Mouse (Mus musculus): ENCODE measurements at regions not wholly inside any gene's neighbourhood (a gene's known extent, or its start where the extent isn't known, plus 50 kb on each side); places are given as distances from the start of the nearest gene placed in this dataset.
"Not testable (repeated sequence)": the region's sequence is repeated elsewhere in the genome, so short reads cannot be mapped to it uniquely, and the experiment has no call there.

DNA sequence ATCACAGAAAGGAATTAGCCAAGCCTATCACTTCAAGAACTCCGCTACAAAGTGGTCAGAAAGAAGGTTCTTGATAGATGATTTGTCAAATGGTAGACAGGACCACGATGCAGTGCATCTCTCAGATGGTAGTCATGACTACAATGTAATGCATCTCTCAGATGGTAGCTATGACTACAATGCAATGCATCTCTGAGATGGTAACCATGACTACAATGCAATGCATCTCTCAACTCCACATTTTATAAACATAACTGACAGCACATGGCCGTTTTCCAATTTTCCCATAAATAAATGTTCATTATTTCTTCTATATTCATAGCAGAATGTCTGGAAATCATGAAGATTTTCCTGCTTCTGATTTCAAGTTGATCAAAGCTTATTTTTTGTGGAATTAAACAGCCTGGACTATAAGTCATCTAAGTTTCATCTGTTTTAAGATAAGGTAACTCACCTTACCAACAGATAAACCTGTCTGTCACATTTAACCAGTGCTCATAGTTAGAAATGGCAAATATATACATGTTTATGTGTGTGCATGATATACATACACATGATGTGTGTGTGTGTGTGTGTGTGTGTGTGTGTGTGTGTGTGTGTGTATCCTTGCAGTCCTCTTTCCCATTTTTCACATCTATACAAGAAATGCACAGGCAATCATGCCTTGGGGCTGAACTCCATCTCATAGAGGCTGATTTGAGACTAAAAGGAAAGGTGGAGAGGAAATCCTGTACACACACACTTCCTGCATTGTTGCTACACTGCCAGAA is 122.4 kb downstream of the Phf3 start:
- no peak for DNase-seq (ENCODE audit: low read depth, low spot score)

DNA sequence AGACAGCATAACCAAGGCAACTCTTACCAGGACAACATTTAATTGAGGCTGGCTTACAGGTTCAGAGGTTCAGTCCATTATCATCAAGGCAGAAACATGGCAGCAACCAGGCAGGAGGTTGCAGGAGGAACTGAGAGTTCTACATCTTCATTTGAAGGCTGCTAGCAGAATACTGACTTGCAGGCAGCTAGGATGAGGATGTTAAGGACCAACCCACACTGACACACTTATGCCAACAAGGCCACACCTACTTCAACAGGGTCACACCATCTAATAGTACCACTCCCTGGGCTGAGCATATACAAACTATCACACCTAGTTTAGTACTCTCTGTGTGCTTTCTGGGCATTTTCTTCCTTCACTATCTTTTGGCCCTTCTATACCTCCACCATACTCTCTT is 131.8 kb downstream of the Phf3 start:
- no peak for DNase-seq (ENCODE audit: low read depth, low spot score)

DNA sequence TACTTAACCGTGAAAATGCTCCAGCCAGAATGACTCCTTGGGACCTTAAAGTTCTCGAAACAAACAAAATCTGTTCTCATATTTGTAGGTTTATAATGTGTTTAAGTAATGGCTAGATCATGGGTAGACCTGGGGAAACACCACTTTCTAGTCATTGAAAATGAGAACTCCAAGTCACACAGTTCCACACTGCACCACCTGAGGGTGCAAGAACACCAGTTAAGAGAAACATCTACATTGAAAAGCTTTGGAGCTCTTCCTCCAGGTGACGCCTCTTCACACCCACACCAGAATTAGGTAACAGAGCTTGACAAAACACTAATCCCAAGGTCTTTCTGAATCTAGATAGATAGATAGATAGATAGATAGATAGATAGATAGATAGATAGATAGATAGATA is 132.9 kb downstream of the Phf3 start:
- no peak for DNase-seq (ENCODE audit: low read depth, low spot score)

DNA sequence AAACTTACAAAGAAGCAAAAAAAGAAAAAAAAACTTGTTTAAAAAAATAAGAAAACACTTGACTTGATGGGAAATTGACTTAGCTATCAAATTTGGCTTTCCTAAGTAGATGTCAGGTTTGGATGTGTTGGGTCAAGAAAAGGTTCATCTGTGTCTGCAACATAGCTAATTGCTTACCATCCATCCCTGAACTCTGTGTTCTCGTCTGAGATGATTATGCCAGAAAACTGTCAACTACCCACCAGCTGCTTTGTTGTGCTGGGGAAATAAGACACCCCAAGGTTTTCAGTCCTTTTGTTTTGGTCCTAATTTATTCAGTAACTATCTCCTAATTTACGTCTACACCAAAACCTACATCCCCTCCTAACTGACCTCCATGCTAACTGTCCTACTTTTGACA is 152.2 kb downstream of the Phf3 start:
- DNase-seq (ENCODE audit: low read depth, low spot score): no peak

DNA sequence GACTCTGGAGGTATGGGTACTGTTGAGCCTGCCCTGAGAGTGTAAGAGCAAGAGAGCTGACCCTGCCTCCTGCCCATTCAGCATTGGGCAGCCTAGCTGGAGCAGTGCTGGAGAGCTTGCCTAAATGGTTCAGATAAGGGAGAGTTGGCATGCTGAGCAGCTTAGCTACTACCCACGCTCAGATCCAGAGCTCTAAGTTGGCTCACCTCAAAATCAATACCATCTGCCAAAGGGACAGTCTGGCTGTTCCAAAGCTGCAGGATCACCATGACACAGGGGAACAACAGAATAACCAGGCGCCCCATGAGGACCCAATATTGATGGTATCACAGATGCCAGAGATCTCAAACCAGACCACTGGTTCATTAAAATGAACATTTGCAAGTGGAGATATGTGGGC is 152.9 kb downstream of the Phf3 start:
- no peak for DNase-seq (ENCODE audit: low read depth, low spot score)

DNA sequence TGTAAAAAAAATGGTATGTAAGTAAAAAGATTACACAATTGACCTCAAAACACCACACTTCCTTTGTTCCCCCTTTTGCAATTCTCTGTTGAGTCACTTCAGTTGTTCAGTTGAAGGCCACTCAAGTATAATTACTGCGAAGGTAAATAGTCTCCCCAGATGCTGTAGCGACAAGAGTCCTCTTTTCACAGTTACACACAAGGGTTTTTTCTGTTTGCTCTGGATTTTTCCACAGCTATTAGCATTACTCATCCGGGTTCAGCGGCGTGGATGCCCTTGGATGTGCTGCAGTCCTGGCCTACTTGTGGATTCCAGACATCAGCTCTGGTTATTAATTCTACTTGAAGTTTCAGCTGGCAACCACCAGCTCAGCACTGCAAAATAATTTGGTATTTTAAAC is 155.1 kb downstream of the Phf3 start:
- DNase-seq (ENCODE audit: low read depth, low spot score): no peak

DNA sequence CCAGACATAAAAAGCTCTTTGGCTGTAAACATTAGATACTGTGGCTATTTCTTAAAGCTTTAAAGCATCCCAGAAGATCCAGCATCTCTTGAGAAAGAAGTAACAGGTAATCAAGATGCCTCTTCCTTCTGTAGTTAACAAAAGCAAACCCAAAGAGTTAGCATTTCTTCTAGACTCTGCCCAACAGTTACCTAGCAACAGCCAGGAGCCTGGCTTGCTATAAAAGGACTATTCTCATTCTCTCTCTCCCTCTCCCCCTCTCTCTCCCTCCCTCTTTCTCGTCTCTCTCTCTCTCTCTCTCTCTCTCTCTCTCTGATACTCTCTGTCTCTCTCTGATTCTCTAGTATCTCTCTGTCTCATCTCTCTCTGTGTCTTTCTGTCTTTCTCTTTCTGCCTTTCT is 157.4 kb downstream of the Phf3 start:
- DNase-seq (ENCODE audit: low read depth, low spot score): no peak

DNA sequence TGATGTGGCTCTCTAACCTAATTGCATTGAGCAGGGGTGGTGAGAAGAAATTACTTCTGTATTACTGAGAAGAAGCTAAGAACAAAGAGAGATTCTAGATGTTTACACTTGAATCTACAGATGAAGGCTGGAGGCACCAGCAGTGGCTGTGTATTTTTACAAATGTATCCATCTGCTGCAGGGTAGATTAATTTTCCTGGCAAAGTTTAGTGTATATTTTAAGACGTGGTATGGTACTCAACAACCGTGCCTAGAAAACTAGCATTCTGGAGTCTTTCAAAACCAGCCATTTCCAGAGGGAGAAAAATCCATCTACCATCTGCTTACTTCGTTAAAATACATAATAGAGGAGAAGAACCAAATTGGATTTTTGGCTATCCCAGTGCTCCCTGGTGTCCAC is 172.6 kb downstream of the Phf3 start:
- DNase-seq (ENCODE audit: low read depth, low spot score): no peak

DNA sequence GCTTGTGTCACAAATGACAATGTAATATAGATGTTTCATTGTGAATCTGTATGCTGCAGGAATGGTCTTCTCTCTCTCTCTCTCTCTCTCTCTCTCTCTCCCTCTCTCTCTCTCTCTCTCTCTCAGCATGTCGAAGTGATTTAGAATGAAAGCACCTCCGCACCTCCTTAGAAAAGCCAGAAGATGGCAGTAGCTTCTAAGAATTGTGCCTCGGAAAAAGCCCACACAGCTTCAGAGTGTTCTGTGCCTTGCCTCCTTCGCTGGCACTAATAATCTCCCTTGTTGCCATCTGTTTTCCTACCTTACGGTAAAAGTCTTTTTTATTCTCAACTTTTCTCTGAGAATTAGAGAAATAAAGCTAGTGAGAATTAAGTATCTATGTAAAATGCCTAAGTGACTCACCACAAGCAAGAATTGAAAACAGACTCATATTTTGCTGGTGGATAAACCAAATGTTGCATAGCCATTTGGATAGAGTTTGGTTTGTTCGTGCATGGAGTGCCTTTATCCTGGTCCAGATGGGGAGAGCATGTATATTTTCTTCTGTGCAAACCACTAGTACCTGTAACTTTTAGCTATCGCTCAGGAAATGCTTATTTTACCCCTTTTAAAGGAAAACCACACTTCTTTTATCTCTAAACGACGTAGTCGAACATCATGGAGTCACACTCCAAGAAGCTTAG is 173.2 kb downstream of the Phf3 start:
- peak; percentile 9 for DNase-seq (ENCODE audit: low read depth, low spot score)

DNA sequence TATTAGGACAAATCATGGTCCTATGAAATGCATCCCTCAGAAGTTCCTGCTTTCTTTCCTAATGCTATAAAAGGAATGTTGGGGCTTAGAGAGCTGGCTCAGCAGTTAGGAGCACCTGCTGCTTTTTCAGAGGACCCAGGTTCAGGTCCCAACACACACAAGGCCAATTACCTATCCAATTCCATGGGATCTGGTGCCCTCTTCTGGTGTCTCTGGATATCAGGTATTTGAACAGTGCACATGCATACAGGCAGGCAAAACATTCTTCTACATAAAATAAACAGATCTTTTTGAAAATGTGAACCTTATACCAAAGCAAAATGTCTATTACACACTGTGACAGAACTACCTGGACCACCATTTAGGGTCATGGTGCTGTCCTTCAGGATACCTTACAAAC is 177.4 kb downstream of the Phf3 start:
- no peak for DNase-seq (ENCODE audit: low read depth, low spot score)

DNA sequence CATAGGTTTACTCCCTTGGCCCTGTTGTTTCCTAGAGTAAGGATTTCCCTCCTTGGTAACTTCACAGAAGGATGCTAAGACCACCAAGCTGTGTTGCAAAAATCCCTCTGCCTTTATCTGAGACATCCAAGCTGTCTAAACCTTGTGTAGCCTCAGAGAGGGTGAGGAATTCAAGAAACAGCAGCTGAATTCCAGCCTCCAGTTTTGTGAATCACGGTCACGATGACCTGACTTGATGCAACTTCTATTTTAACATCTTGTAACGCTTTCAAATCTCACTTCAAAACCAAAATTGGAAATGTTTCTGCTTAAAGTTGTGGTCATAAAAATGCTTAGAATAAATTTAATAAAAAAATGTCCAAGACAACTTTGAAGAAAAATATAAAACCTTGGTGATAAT is 188.4 kb downstream of the Phf3 start:
- no peak for DNase-seq (ENCODE audit: low read depth, low spot score)

DNA sequence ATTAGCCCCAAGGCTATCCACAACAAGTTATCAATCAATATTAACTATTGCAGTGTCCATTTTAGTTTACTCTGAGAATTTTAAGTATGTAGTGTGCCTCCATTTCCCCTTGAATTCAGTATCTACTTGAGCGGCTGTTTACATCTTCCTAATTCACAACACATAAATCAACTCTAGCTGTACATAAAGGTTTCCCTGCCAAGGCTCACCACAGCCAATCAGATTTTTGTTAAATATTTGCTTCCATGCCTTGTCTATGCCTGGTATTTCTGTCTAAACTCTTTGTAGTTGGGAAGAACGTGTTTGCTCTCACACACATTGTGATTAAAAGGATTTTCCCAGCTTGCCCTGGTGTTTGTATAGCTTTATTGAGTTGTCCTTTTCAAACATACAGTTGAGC is 189.8 kb downstream of the Phf3 start:
- no peak for DNase-seq (ENCODE audit: low read depth, low spot score)

DNA sequence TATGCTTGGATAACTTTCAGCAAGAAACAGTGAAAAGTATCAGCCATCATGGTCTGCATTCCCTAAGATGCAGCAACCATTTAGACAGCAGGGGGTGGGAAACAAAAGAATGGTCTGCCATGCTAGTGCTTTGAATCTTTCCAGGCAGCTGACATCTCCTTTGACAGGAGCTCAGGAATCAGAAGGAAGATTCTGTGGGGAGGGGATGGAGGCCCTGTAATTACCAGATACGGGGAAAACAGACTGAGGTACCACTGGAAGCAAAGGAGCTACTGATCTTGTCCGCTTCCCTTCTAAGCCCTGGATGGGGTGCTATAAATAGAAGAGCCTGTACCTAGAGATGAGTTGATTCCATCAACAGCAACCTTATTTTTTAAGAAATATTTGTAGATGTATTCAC is 233.9 kb downstream of the Phf3 start:
- no peak for DNase-seq (ENCODE audit: low read depth, low spot score)

DNA sequence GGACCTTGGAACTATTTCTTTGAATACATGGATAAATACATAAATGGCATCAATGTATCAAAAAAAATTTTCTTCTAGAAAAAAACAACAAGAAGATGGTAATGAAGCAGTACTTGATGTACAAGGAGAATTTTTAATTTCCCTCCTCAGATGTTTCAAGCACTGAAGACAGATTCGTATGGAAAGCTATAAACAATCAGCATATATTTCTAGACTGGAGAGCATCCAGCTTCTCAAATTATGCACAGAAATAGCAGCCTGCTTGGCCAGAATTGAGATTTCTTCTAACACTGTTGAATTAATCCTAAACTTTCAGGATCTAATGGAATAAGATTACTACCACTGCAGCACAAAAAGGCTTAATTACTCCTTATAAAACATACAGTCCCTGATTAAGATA is 241.0 kb downstream of the Phf3 start:
- no peak for DNase-seq (ENCODE audit: low read depth, low spot score)

DNA sequence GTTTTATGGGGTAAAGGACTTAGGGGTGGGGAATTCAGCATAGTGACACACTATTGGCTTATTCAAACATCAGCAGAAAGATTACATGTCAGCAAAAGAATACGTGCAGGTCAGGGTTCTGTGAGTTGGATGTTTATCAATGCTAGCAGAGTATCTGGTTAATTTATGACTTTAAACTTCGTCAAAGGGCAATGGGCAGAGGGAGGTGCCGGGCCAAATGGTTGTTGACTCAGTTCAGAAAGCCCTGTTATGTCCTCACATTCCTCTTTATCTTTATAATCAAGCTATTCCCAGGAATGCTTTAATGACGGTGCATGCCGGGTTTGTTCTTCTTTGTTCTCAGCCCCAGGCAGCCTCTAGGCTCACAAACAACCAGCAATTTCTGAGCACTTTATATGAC is 245.9 kb downstream of the Phf3 start:
- DNase-seq (ENCODE audit: low read depth, low spot score): not testable (repeated sequence)

DNA sequence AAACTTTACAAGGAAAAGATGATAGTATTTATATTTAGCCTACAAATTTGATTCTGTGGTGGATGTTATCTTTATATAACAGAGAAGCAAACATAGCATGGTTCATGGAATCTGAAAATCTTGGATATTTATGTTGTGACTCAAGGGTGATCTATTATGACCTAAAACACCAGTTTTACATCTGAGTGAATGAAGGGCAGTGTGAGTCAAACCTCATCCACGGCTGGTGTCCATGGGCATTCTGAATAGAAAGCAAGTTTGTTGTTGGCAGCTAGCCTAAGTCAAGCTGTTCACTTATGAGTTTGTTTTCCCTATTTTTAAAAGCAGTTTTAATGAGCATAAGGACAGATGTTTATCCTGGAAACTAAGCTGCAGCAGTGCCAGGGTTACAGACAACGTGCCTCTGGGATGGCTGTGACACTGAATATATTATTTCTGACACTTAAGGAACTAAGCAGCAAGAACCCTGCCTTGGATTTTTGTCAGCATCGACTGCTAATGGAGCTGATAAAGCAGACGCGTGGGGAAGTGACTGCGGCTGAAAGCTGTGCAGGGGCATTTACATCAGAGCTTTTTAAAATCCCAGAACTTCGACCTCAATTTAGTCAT is 278.5 kb downstream of the Phf3 start:
- no peak for DNase-seq (ENCODE audit: low read depth, low spot score)

DNA sequence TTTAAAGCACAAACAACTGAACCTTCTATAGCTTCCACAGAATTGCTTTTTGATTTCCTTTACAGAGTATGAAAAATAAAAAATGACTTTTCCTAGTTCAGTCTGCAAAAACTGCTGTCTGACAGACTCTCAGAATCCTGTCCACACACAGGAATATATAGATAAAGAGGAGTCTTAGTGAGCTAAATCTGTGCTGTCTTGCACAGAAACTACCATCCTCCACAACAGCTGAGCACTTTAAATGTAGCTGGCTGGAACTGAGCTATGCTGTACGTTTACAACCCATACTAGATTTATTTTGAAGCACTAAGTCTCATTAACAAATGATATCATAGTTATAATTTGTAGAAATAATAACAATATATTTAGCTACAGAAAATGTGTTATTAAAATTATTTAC is 279.7 kb downstream of the Phf3 start:
- DNase-seq (ENCODE audit: low read depth, low spot score): no peak

DNA sequence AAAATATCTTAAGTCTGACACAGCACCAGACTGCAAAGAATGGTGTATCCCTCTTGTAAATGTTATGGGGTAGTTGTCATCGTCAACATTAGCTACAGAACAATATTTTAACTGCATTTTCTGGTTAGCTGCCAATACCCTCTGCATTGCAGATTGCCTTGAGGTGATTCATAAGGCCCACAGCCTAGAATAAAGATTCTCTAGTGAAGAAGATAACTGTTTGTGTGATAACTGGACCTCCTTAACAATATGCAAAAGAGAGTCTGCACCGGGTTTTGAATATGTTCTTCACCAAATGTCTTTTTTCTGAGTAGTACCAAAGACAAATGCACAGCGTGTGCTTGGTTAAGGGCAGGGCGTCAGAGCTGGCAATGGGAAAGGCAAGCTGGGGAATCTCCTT is 283.0 kb downstream of the Phf3 start:
- no peak for DNase-seq (ENCODE audit: low read depth, low spot score)

DNA sequence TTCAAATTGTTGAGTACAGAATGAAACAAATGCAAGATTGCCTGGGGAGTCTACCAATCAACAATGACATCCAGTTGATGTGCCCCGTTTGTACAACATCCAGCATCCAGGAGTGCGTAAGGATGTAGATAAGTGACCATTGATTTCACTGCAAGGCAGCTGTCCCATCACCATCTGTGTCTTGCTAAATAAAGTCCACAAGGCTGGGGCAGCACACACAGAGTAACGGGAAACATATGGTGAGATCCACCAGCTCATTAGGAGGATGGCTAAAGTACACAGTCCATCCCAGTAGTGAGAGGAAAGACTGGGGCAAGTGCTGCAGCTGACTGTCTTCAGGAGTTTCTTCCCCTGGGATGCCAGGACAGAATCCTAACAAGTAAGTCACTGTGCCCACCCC is 284.8 kb downstream of the Phf3 start:
- DNase-seq (ENCODE audit: low read depth, low spot score): no peak

DNA sequence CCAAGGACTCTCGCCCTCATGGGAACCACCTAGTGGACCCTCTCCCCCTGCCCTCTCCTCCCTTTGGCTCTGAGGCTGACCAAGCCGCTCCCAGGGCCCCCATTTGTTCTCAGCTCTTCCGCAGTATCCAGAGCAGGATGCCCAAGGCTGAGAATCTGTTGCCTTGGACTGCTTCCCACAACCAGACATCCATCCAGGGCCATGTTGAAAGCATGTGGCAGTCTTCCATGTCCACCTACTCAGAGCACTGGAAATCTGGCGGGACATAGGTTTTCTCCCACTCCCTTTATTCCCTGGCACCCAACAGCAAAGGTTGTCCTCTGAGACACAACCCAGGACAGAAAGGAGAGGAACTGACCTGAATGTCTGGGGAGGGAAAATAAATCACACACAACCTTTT is 285.4 kb downstream of the Phf3 start:
- DNase-seq (ENCODE audit: low read depth, low spot score): no peak

DNA sequence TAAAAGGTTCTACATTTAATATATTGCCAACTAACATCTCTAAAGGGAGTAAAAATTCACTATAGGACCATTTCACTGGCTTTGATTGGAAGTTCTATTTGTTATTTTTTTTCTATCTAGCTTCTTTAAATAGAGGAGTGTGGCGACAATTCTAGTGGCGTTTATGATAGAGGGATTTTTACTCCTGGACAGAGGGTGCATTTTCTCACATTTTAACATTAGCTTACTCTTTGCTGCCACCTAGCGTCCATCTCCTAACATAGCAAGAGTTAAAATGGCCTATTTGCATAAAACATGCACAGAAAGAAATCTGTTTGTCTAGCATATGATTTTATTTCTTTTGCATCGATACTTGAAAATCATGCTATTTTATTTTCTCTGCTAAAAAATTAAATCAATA is 288.9 kb downstream of the Phf3 start:
- DNase-seq (ENCODE audit: low read depth, low spot score): peak; percentile 38

DNA sequence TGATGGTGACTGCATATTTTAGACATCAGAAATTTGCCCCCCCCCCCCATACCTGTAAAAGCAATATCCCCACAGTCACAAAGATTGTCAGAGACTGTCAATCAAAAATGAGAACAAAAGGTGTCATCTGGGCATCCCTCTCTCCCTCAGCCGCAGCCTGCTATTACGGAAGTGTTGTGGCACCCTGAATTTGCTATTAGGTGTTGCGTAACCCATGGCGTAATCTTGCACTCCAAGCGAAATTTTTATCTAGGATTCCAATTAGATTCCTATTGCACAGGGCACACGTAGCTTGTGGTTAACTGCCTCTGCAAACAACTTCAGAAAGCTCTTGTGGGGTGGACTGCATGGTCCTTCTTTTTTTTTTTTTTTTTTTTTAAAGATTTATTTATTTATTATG is 289.9 kb downstream of the Phf3 start:
- no peak for DNase-seq (ENCODE audit: low read depth, low spot score)

DNA sequence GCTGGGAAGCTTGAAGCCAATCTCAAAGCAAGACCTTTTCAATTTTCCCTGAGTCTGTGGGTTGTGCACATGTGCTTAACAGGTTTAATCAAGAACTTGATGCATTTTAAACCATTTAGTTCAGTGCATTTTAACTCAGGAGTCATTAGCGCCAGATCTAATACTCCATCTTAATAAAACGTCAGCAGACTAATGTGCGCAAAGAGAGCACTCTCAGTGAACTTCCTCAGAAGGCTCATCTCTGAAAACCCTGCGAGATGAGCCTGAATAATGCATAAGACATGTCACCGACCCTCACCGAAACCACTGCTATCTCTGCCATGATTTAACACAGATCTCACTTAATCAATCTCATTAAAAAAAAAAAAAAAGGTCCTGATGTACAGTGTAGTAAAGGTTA is 309.0 kb downstream of the Phf3 start:
- DNase-seq (ENCODE audit: low read depth, low spot score): no peak
